Mouse (Mus musculus) thymus, postnatal 14 days (tissue): ENCODE measurements around the gene 1600002K03Rik.
"Not testable (repeated sequence)": the region's sequence is repeated elsewhere in the genome, so short reads cannot be mapped to it uniquely, and the experiment has no call there.

ENCODE experiments used
- DNase-seq: peaks from one replicate; pipeline ENCODE4 v3.0.0; 2021

The 1600002K03Rik gene

GRCm38 (mm10) chr10:80193976-80194375, 21.2 kb downstream of the 1600002K03Rik start:
- DNase-seq, result no peak

DNA sequence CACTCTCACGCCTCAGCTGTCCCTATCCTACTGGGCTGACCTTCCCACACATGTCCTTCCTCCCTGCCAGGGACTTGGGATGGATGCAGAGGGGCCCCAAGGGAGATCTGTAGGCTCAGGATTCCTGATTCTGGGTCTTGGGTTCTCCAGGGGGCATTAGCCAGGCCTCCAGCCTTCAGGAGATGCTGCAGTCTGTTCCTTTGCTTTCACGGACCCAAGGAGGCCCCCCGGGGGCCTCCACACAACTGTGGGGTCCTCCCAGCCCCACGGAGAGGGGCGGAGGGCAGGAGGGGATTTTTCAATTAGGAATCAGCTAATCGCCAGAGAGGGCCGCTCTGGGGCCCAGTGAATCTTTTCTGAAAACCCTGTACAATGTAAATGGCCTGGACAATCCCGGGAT, 21.7 kb downstream of the 1600002K03Rik start:
- DNase-seq, result no peak

GRCm38 (mm10) chr10:80196167-80196566, 23.4 kb downstream of the 1600002K03Rik start:
- DNase-seq, result no peak

DNA sequence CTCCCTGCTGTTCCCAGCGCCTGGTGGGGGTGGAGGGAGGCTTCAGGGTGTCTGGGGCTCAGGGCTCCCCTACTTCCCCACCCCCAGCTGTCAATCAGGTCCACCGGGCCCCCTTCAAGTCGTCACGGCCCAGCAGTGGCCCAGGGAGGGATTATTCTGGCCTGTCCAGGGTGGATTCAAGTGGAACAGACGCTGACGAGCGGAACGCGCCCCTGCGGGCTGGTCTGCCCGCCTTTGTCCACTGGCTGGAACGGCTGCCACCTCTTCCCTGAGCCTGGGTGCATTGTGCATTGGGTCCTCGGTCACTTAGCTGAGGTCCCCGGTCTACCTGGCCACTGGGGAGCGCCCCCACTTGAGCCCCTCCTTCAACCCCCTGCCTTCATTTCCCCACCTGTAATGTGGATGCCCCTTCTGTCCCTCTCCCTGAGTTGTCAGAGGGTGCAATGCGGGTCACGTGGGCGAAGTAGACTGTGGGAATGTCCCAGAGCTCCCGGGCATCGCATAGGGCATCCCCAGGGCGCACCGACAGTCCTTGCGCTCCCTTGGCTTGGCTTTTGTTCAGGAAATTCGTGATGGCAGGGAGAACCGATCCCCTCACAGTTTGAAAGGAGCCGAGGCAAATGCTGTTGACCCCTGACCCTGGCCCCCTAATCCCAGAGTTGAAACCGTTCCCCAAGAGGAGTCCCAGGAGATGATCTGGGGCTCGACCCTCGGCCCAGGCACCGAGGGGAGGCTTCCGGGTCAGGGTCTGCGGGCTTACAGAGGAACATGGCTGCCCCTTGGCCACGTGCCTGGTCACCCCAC, 24.2 kb downstream of the 1600002K03Rik start:
- no peak for DNase-seq

DNA sequence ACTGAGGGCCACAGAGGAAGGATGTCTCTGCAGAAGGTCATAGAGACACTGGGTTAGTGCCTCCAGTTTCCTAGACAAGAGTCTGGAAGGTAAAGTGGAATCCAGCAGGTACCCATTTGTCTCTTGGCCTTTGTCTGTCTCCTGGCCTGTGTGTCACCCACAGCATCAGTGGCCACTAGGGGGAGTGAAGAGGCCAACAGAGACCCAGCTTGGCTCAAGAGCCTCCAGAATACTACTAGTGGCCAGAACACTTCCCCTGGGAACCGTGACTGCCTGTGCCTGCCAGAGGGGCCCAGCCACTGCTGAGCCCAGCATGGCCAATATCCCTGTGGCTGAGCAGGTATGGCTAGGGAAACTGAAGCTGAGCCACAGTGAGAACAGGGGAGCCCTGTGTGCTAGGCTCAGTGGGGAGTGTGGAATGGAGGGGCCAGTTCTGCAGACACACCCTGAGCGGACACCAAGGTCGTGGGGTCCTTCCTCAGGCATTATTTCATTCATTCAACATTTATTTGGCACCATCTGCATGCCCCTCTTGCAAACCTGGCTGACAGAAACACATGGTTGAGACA, 26.8 kb downstream of the 1600002K03Rik start:
- peak; percentile 85 for DNase-seq

GRCm38 (mm10) chr10:80200485-80200884, 27.7 kb downstream of the 1600002K03Rik start:
- no peak for DNase-seq

- no peak for DNase-seq
Measured at GRCm38 (mm10) chr10:80204055-80204454, 31.3 kb downstream of the 1600002K03Rik start.

DNA sequence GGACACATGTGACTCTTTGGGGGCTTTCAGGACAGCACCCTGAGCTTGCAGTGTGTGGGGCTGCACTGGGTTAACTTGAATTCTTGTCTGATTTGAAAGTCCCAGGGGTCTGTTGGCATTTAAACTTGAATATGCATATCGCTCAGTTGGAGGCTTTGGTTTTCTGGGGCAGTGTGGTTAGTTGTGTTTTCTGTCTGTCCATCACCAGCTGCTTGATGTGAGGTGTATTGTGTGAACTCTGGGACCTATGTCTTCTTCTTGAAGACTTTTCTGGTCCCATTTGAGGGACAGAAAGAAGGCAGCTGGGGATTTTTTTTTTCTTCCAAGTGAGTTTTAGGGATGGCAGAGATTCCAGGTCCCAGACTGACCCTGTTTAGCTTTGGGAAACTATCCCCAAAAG, 34.5 kb downstream of the 1600002K03Rik start:
- no peak for DNase-seq

GRCm38 (mm10) chr10:80207676-80208075, 34.9 kb downstream of the 1600002K03Rik start:
- no peak for DNase-seq

DNA sequence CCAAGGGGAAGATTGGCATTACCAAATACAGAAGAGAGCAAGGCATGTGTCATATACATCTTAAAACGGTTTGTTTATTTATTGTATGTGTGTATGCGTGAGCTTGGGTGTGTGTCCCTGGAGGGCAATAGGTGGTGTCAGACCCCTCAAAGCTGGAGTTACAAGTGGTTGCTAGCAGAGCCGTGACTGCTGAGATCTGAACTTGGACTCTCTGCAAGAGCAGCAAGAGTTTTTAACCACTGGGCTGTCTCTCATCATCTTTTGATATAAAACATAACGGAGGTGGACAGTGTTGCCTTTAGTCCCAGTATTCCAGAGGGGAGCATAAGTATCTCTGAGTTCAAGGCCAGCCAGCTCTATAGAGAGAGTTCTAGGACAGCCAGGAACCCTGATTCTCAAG, 35.5 kb downstream of the 1600002K03Rik start:
- DNase-seq, result no peak

GRCm38 (mm10) chr10:80208841-80209371, 36.2 kb downstream of the 1600002K03Rik start:
- no peak for DNase-seq

- DNase-seq, result not testable (repeated sequence)
Measured at GRCm38 (mm10) chr10:80211547-80212103, 38.9 kb downstream of the 1600002K03Rik start.

DNA sequence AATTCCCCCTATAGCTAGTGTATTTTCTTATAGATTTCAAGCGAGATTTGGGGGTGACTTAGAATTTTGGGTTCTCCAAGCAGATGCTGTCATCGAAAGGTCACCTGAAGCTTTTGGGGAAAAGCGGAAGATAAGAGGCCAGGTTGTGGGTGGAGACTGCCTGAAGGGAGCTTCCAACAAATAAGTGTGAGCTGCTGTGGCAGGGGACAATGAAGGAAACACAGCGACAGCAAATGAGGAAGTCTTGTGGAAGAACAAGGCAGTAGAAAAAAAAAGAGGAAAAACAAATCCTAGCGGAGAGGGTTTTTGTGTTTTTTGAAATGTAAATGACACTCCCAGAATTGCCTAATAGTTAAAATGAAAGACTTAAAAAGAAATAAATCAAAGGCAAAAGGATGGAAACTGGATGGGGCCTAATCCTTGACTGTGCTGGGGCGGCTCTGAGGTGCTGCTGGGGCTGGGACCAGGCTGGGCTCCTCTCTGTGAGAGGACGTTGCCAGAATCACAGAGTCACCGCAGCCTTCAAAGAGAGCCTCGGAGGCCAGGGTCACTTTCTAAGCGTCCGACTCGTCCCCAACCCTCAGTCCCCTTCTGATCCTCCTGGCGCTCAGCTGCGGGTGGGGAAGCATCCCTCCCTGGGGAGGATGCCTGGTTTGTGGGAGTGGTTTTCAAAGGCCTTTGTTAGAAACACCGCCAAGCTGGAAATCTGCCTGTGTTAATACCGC, 42.5 kb downstream of the 1600002K03Rik start:
- no peak for DNase-seq

DNA sequence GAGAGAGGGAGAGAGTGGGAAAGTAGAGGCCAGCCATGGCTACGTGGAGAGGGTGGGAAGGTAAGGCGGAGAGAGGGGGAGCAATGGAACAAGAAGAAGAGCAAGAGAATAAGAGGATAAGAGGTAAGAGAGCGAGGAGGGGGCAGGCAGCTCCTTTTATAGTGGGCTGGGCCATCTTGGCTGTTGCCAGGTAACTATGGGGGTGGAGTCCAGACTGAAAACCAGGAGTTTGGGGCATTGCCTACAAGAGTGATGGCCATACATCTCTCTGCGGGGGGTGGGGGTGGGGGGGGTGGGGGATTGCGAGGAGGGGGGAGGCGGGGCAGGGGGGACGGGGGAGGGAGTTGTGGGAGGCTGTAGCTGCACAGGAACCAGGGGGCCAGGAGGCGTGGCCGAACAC, 47.9 kb downstream of the 1600002K03Rik start:
- DNase-seq, result no peak

DNA sequence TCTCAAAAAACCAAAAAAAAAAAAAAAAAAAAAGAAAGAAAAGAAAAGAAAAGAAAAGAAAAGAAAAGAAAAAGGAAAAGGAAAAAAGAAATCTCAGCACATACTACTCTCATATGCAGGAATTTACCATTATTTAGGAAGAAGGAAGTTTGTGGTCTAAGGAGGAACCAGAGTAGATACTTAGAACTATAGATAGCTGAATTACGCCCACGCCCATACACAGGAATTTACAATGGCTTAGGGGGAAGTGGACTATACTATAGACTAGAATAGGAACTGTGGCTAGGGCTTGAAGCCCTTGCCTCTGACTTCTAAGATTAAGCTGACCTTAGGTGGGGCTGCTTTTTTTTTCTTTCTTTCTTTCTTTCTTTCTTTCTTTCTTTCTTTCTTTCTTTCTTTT, 50.4 kb downstream of the 1600002K03Rik start:
- DNase-seq, result not testable (repeated sequence)
